Mouse (Mus musculus) gastrocnemius, postnatal 36 days (tissue): Measurements from ENCODE around the gene Tfrc. TPM values are rescaled to one million over a fixed set of nuclear protein-coding genes. Genes with fewer than 3 reads are reported as not detected.

Source experiments
- total RNA-seq, 2 experiments: library from RNA; stranded (reverse); gene quantifications; 2 replicates each; pipeline ENCODE4 v1.2.3; 2021

Tfrc gene
- total RNA-seq, 2 experiments from 2014 or later: 157 to 180 TPM

Other genes with a start within 250 kb of the Tfrc start
- not detected for gene Tm4sf19, start 208.4 kb upstream of the Tfrc start, total RNA-seq
- 1 to 10 TPM; 3.3 to 4.8 TPM for gene Tctex1d2, start 189.2 kb upstream of the Tfrc start, total RNA-seq
- 100 to 1,000 TPM; 105 to 121 TPM for gene Pcyt1a, start 178.0 kb upstream of the Tfrc start, total RNA-seq
- not detected for gene Slc51a, start 121.0 kb upstream of the Tfrc start, total RNA-seq
- gene Zdhhc19, start 112.7 kb upstream of the Tfrc start, total RNA-seq: not detected
- 10 to 100 TPM; 40.0 to 44.8 TPM for gene Tnk2, start 35.0 kb downstream of the Tfrc start, total RNA-seq
- under 1 TPM; 0.10 to 0.27 TPM for gene Muc4, start 127.0 kb downstream of the Tfrc start, total RNA-seq
- under 1 TPM; 0.18 to 0.22 TPM for gene Muc20, start 188.5 kb downstream of the Tfrc start, total RNA-seq
- gene Smbd1, start 201.6 kb downstream of the Tfrc start, total RNA-seq: not detected